Mouse (Mus musculus): ENCODE results near the gene Grap2.

GRCm38 (mm10) chr15:80536051-80536450, 36.3 kb upstream of the Grap2 start:
- TF ChIP-seq POLR2A (IDR thresholded peaks at IDR 0.05; ENCODE audit: extremely low read depth, insufficient read depth, low read length) (no peak), CTCF (IDR thresholded peaks at IDR 0.05; ENCODE audit: low read depth, low read length) (no peak)

Data from liver, adult 2 months (tissue).